Mouse (Mus musculus): Measurements from ENCODE around the gene Gpx4.

GRCm38 (mm10) chr10:80027681-80028520 is 19.1 kb upstream of the Gpx4 start:
- TF ChIP-seq CTCF (IDR thresholded peaks at IDR 0.05; ENCODE audit: extremely low read depth, insufficient read depth, insufficient read length, insufficient replicate concordance) (no peak), POLR2A (IDR thresholded peaks at IDR 0.05; ENCODE audit: low read depth, low read length) (no peak)

All from spleen, adult 2 months (tissue).